Mouse (Mus musculus) thymus, adult 2 months (tissue): ENCODE measurements around the gene Gm5294.

Experiments used
- CTCF ChIP-seq: fragments of 200-500 bp; IDR thresholded peaks from 2 replicates; pipeline ENCODE4 v1.5.1; 2012; ENCODE audit warnings: mild to moderate bottlenecking, control low read depth, low read length, moderate library complexity, borderline replicate concordance; ENCODE audit not compliant: control insufficient read depth, poor library complexity, insufficient read depth; ENCODE audit errors: extremely low read depth
- POLR2A ChIP-seq: fragments of 200-500 bp; IDR thresholded peaks from 2 replicates; pipeline ENCODE4 v1.6.1; 2012; ENCODE audit warnings: mild to moderate bottlenecking, low read length, control low read depth, moderate library complexity; ENCODE audit not compliant: control insufficient read depth, poor library complexity, insufficient read depth; ENCODE audit errors: extremely low read depth

GRCm38 (mm10) chr5:138820717-138821332 lies 945 bp downstream of the Gm5294 start:
- TF ChIP-seq CTCF: no peak
- TF ChIP-seq POLR2A: no peak
